Mouse (Mus musculus) layer of hippocampus, adult 2 months (tissue): ENCODE data around the gene Mdh2. TPM values are rescaled to one million over a fixed set of nuclear protein-coding genes. Genes with fewer than 3 reads are reported as not detected.

ENCODE experiments used
- DNase-seq, 2 experiments: peaks; one replicate each; pipeline ENCODE4 v3.0.0; 2022; ENCODE audit warnings: low spot score in 2 of 2
- H3K27ac ChIP-seq: fragments of 200-600 bp; 2 replicates; pipeline ENCODE4 v1.8.1; 2022
- H3K4me3 ChIP-seq: fragments of 200-600 bp; 2 replicates; pipeline ENCODE4 v1.8.1; 2022; ENCODE audit warnings: mild to moderate bottlenecking
- CTCF ChIP-seq: fragments of 200-600 bp; conservative IDR thresholded peaks from 2 replicates; pipeline ENCODE4 v1.8.1; 2022; ENCODE audit warnings: antibody characterized with exemption, mild to moderate bottlenecking, moderate library complexity
- microRNA-seq, 2 experiments: library from miRNA; unstranded; fragments of <30 nt; microRNA quantifications; one replicate each; pipeline ENCODE4 v1.2.0; 2021
- total RNA-seq, 2 experiments: library from RNA; stranded (reverse); gene quantifications; 2 replicates each; pipeline ENCODE4 v1.2.3; 2021

Gene Mdh2
- total RNA-seq, 2 experiments from 2014 or later = 382 to 388 TPM

DNA sequence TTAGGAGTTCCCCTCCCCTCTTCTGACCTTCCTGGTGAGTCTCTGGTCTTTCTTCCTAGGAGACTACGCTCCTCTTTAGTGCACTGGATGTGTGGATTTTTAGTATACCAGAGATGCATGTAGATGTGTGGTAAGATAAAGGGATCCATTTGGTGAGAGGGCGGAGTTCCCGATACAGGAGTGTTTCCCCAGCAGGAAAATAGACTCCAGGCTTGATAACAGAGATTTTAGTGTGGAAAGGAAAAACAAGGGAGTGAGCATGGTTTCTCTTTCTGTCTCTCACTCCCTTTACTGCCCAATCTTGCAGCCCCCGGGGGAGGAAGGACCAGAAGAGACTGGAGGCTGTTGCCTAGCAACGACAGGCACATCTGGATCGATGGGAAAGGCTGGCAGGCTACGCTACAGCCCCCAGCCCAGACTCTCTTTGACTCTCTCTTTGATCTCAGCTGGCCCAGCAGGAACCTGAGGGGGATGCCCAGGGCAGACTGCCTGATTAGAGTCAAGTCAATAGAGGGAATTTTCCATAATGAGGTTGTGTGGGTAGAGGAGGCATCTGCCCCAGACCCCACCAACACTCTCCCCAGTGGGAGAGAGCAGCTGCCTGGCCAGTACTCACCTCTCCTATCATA is 44.1 kb downstream of the Mdh2 start:
- peak overlapping the region; percentile 74 for H3K27ac ChIP-seq
- no peak for DNase-seq

DNA sequence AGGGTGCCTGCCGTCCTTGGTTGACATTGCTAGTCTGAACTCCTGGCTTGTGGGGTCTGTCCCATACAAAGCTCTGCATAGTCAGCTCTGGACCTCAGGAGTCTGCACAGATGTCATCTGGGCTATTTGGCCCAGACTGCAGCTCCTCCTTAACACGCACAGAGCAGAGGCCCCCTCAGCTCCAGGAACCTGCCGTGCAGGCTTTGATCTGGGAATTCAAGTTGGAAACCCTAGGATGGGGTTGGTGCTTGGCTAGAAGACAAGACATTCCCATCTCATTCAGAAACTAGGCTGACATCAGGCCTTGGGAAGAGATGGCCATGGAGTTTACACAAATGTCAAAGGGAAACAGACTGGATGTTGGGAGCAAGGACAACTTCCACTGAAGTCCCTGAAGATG is 46.2 kb downstream of the Mdh2 start:
- no peak overlapping the region for H3K27ac ChIP-seq
- DNase-seq = no peak
- no peak for TF ChIP-seq CTCF
- H3K4me3 ChIP-seq = no peak overlapping the region

More for the DNA sequence above, 44.1 kb downstream of the Mdh2 start:
- H3K4me3 ChIP-seq = no peak overlapping the region
- TF ChIP-seq CTCF = no peak

DNA sequence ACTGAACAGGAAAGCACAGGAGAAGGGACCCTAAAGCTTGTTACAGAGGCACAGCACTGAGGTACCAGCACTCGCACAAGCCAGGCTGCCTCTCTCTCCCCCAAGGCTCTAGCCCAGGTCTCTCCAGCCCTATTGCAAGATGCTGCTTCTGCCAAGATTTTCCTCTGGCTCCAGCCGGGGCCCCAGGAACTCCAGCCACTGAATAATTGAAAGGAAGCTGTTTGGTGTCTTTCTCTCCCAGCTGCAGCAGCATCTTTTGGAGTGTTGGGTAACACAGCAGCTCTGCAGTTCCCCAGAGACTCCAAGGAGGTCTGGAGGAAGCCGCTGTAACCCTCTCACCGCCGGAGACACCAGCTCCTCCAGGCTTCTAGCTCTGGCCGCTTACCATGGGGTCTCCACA is 47.9 kb downstream of the Mdh2 start:
- H3K27ac ChIP-seq = no peak overlapping the region

DNA sequence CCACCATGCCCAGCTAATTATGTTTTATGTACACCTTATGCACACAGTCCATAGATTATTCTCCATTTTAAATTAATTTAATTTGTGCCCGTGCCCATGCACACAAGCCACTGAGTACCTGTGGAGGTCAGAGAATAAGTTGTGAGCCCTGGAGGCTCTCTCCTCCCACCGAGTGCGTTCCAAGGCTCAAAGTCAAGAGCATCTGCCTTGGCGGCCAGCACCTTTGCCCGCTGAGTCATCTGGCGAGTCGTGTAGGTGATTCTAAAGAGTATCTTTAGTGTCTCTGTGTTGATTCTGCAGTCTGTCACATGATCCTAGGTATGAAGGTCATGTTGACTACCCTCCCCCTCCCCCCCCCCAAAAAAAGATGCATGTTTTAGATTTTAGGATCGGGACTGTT is 51.1 kb downstream of the Mdh2 start:
- H3K27ac ChIP-seq = no peak overlapping the region

More for the DNA sequence above, 47.9 kb downstream of the Mdh2 start:
- DNase-seq = no peak
- no peak for TF ChIP-seq CTCF
- H3K4me3 ChIP-seq = no peak overlapping the region

DNA sequence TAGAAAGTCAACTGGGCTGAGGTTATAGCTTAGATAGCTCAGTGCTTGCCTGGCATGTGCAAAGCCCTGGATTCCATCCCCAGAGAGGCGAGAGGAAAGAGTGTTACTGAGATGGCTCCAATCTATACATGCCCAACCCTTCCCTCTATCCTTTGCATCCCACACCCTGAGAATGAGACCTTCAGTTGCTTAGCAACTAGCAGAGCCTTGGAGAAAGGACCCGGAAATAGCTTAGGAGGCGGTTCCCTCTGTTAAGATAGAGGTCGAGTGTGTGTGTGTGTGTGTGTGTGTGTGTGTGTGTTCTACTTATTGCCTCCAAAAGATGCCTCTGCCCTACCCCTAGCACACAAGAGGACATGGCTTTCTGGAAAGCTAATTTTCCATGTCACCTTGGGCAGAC is 54.4 kb downstream of the Mdh2 start:
- Histone ChIP-seq H3K4me3 (no peak overlapping the region), H3K27ac (no peak overlapping the region)
- no peak for TF ChIP-seq CTCF
- DNase-seq = no peak

More for the DNA sequence above, 51.1 kb downstream of the Mdh2 start:
- TF ChIP-seq CTCF = no peak
- H3K4me3 ChIP-seq = no peak overlapping the region
- no peak for DNase-seq

DNA sequence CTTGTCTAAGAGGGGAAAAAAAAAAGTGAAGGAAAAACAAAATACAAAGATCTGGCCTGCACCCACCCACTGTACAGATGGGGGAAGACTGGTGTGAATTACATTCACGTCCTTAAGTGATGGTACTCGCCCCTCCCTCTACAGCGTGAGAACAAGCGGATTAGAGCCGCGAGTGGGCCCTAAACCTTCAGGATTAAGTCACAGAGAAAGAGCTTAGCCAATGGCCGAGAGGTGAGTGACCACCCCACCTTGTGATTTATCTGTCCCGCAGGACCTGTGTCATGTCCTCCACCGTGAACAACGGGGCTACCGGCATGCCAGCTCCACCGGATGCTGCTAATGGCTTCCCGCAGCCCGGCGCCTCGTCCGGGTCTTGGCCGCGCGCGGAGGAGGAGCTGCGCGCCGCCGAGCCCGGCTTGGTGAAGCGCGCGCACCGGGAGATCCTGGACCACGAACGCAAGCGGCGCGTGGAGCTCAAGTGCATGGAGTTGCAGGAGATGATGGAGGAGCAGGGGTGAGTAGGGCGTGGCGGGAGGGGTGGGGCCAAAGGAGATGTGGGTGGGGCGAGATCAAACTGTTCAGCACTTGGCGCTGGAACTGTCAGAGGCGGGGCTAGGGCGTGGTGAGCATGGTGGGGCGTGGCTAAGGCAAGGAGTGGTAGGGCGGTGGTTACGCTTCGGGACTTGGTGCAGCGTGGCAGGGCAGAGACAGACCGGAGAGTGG is 56.6 kb downstream of the Mdh2 start:
- peak; percentile 58 to 73 for DNase-seq
- H3K4me3 ChIP-seq = peak overlapping the region; percentile 59
- H3K27ac ChIP-seq = peak overlapping the region; percentile 64; the same call in 1 of the 2 replicates
- TF ChIP-seq CTCF = no peak

DNA sequence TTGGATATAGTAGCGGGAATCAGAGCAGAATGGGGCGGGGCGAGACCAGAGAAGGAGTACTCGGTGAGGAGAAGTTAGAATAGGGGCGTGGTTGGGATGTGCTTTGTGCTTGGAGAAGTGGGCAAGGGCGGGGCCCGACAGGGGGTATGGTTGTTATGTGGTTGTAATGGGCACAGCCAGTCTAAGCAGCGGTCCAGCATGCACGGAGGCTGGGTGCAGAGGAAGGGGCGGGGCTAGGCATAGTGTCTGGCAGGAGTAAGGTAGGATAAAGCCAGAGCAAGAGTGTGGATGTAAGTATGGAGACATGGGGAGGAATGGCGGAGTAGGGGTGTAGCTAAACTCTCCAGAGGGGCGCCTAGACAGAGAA is 57.2 kb downstream of the Mdh2 start:
- no peak overlapping the region for H3K27ac ChIP-seq
- no peak for DNase-seq
- peak overlapping the region; percentile 59 for H3K4me3 ChIP-seq
- TF ChIP-seq CTCF = no peak

DNA sequence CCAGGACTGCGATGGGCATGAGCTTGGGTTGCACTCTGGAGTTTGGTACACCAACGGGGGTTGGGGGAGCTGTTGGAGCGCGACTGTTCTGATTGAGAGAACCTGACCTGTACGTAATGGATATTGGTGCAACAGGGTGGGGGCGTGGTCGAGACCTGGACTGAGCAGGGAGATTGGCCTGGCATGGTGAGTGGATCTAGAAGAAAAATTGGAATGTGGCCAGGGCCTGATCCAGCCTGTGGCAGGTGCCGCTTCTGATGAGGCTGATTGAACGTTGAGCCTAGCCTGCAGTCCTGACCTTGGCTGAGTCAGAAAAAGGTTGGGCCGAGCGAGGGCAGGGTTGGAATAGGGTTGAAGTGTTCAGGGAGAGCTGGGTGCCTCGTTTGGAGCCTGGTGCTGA is 57.7 kb downstream of the Mdh2 start:
- DNase-seq = no peak
- Histone ChIP-seq H3K27ac (no peak overlapping the region), H3K4me3 (no peak overlapping the region)
- no peak for TF ChIP-seq CTCF

Small RNA genes within 50 kb of the gene (microRNA-seq; reads per million reads assigned to microRNA genes)
- gene Gm23268 (0 reads per million in 2 experiments), gene Mir7034 (0.32 to 0.37 reads per million in 2 experiments)

Other genes with a start within 250 kb of the Mdh2 start
- 10 to 100 TPM; 41.2 to 41.4 TPM for gene Hip1, start 233.4 kb upstream of the Mdh2 start, total RNA-seq
- not detected for gene Ccl26, start 214.9 kb upstream of the Mdh2 start, total RNA-seq
- not detected for gene Ccl24, start 205.4 kb upstream of the Mdh2 start, total RNA-seq
- 10 to 100 TPM; 86.2 to 86.5 TPM for gene Rhbdd2, start 145.9 kb upstream of the Mdh2 start, total RNA-seq
- gene Por, start 108.4 kb upstream of the Mdh2 start, total RNA-seq = 100 to 1,000 TPM; 103 to 112 TPM
- gene Tmem120a, start 34.0 kb upstream of the Mdh2 start, total RNA-seq = 10 to 100 TPM; 16.9 to 19.8 TPM
- gene Styxl1, start 95 bp upstream of the Mdh2 start, total RNA-seq = not detected
- 10 to 100 TPM; 80.9 to 81.4 TPM for gene Srrm3, start 28.4 kb downstream of the Mdh2 start, total RNA-seq
- gene Hspb1, start 109.4 kb downstream of the Mdh2 start, total RNA-seq = 10 to 100 TPM; 15.4 to 16.8 TPM
- 1,000 to 10,000 TPM; 1,218 to 1,292 TPM for gene Ywhag, start 156.1 kb downstream of the Mdh2 start, total RNA-seq
- 1 to 10 TPM; 1.4 to 1.9 TPM for gene Ssc4d, start 196.1 kb downstream of the Mdh2 start, total RNA-seq
- gene Zp3, start 201.6 kb downstream of the Mdh2 start, total RNA-seq = not detected
- 1 to 10 TPM; 8.0 to 8.3 TPM for gene Dtx2, start 216.3 kb downstream of the Mdh2 start, total RNA-seq